Mouse (Mus musculus) left cerebral cortex, postnatal 4 days (tissue): ENCODE measurements around the gene Gpr75. TPM values are rescaled to one million over a fixed set of nuclear protein-coding genes. Genes with fewer than 3 reads are reported as not detected.
A peak's percentile ranks its signal among the peaks of the same experiment; 100 is the strongest.

Experiments
- DNase-seq: peaks from one replicate; pipeline ENCODE4 v3.0.0-alpha.2; 2022
- intact Hi-C: fragments of 180-260 bp; cut with DNase I; formaldehyde crosslinking; loops from one replicate; pipeline ENCODE4 v1.15.1; 2025
- total RNA-seq, 2 experiments: library from RNA; stranded (reverse); gene quantifications; 2 replicates each; pipeline ENCODE4 v1.2.3; 2021

Gpr75 gene
- 1 to 10 TPM; 6.9 to 8.3 TPM for total RNA-seq

GRCm38 (mm10) chr11:30885171-30885871, at the start of gene Gpr75, which contains the start of gene Asb3:
TSS of gene Gpr75 (plus strand) at chr11:30885358.
TSS of gene Asb3 (plus strand) at chr11:30885416.
- DNase-seq, result peak; percentile 69
- intact Hi-C loops, result no loop called here

GRCm38 (mm10) chr11:30838793-30839192, 46.4 kb upstream of the Gpr75 start:
- intact Hi-C loops, result no loop called here
- DNase-seq, result no peak

DNA sequence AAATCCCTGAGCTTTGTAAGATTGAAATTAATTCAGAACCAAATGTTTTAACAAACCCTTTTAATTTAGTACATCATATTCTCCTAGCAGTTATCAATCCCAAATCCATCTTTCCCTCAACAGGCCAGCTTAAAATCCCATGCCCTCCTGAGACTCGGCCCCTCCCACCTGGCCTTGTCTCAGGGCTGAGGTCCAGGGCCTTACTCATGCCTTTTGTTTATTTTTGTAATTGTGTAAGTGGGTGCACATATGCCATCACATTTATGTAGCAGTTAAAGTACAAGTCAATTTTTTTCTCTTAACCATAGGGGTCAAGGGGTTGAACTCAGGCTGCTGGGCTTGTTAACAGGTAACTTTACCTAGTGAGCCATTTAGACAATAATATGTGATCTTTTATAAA, 40.8 kb upstream of the Gpr75 start:
- intact Hi-C loops, result loop anchor here (10.0 kb wide), 1 partner anchor 100 kb away; no protein-coding TSS in a partner anchor
- DNase-seq, result no peak

DNA sequence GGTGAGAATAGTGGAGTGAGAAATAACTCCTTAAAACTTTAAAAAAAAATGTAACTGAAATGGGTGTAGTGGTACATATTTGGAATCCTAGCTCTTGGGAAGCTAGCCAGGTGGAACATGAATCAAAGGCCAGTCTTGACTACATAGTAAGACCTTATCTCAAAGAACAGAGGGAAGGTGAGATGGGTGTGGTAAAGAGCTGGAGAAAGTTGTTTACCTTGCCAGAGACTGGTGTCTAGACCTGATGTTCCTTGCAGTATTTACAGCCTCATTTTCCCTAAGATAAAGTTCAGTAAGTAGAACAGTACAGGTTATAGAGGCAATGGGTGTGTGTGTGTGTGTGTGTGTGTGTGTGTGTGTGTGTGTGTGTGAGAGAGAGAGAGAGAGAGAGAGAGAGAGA, 12.7 kb upstream of the Gpr75 start:
- no peak for DNase-seq
- intact Hi-C loops, result no loop called here

DNA sequence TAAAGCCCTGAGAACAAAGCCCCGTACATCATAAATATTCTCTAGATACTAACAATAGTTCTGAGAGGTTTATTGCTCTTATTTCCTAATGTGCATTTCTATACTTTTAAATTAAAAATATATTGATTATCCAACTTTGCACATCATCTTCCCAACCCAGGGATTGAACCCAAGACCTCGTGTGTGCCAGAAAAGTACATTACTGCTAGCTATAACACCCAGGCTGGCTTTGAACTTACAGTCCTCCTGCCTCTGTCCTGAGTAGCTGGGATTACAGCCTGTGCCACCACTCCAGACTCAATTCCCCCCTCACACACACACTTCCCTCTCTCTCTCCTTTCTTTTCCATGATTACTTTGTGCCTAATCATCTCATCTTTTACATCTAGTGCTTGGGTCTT, 3.0 kb downstream of the Gpr75 start:
- DNase-seq, result no peak
- intact Hi-C loops, result no loop called here

- intact Hi-C loops, result no loop called here
- DNase-seq, result no peak
Measured at GRCm38 (mm10) chr11:30896201-30896600, 11.0 kb downstream of the Gpr75 start.

GRCm38 (mm10) chr11:30899312-30899711, 14.2 kb downstream of the Gpr75 start:
- intact Hi-C loops, result no loop called here

GRCm38 (mm10) chr11:30912311-30912710, 27.2 kb downstream of the Gpr75 start:
- intact Hi-C loops, result no loop called here
- no peak for DNase-seq

More at GRCm38 (mm10) chr11:30899312-30899711, 14.2 kb downstream of the Gpr75 start:
- no peak for DNase-seq

DNA sequence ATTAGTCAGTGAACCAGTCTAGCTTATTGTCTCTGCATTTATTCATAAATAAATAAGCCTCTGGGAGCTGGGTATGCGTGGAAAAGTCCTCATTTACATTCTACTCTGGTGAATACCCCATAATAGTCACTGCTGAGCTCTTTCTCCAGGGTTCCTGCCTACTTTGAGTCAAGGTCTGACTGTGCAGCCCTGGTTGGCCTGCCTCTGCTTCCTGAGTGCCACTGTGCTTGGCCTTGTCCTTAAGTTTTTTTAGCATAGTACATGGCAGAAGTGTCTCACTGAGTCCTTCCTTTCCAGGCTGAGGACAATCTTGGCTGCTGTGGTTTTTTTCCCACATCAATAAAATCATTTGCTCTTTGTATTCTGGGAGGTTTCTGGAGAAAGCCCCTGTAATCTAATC, 35.5 kb downstream of the Gpr75 start:
- intact Hi-C loops, result no loop called here

GRCm38 (mm10) chr11:30923283-30923682, 38.1 kb downstream of the Gpr75 start:
- intact Hi-C loops, result no loop called here
- no peak for DNase-seq

More for the DNA sequence above, 35.5 kb downstream of the Gpr75 start:
- no peak for DNase-seq

DNA sequence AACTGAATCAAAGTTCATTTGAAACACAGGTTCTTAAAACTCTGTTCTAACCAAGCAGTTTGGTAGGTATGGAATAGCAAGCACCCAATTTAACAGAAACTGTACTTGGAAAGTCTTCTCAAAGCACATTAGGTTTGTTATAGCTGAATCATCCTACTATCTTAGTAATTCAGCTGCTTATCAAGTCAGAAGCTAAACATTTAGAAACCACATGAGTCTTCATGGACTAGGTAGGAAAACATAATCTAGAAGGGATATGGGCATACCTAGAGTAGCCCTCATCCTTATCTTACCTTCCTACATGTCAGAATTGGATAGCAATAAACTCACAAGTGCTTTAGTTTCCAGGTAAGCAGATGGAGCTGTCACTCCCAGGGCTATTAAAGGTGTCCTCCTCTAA, 42.9 kb downstream of the Gpr75 start:
- no peak for DNase-seq
- intact Hi-C loops, result no loop called here

GRCm38 (mm10) chr11:30928498-30928897, 43.3 kb downstream of the Gpr75 start:
- intact Hi-C loops, result no loop called here
- DNase-seq, result no peak

Other genes with a start within 250 kb of the Gpr75 start
- 10 to 100 TPM in 1 of 2 experiments, 1 to 10 TPM in 1; 8.6 to 11.1 TPM for gene Acyp2, start 235.8 kb upstream of the Gpr75 start, total RNA-seq
- 10 to 100 TPM; 57.2 to 72.7 TPM for gene Psme4, start 113.6 kb upstream of the Gpr75 start, total RNA-seq
- gene Asb3, start 58 bp downstream of the Gpr75 start, total RNA-seq, result 10 to 100 TPM; 19.2 to 20.3 TPM
- gene Erlec1, start 69.0 kb downstream of the Gpr75 start, total RNA-seq, result 10 to 100 TPM; 38.4 to 44.2 TPM
- 10 to 100 TPM; 17.3 to 17.9 TPM for gene Chac2, start 101.0 kb downstream of the Gpr75 start, total RNA-seq